Mouse (Mus musculus) kidney, adult 2 months (tissue): Measurements from ENCODE around the gene Mterf1a.

ENCODE experiments used
- CTCF ChIP-seq: fragments of 200-500 bp; conservative IDR thresholded peaks from 2 replicates; pipeline ENCODE4 v1.5.1; 2011; ENCODE audit warnings: low read depth, mild to moderate bottlenecking, control low read depth, low read length, moderate library complexity, mixed read lengths; ENCODE audit not compliant: insufficient read depth, insufficient read length
- POLR2A ChIP-seq: fragments of 200-500 bp; IDR thresholded peaks from one replicate; pipeline ENCODE4 v1.6.1; 2011; ENCODE audit warnings: low read depth, low read length, control low read depth

GRCm38 (mm10) chr5:3939335-3939734 lies 45.6 kb upstream of the Mterf1a start:
- TF ChIP-seq POLR2A, result no peak
- no peak for TF ChIP-seq CTCF
